Comparison of ENCODE assay signal across 10 mouse cellular contexts in genomic region chr16:73011313-73011712, GRCm38 (mm10).
"Had no signal": no experiment of that assay in that cellular context is flagged by ENCODE, and none has a peak within 500 bp of the region (broad histone marks: within the 10 kb centered on the region; RNA-seq: fewer than 3 reads in every experiment).

No protein-coding gene starts in this region.

- H3K4me3 ChIP-seq: layer of hippocampus, adult 2 months; liver, embryonic 13.5 days; midbrain, embryonic 12.5 days had no signal

- H3K9ac ChIP-seq: liver, embryonic 13.5 days; liver, postnatal 0 days; midbrain, embryonic 12.5 days had no signal

- H3K27ac ChIP-seq: kidney, postnatal 0 days; layer of hippocampus, adult 2 months; liver, embryonic 13.5 days; midbrain, embryonic 12.5 days had no signal

- H3K27me3 ChIP-seq: liver, embryonic 13.5 days; midbrain, embryonic 12.5 days had no signal

- ATAC-seq: liver, postnatal 0 days had no signal

- H3K4me1 ChIP-seq: liver, embryonic 13.5 days had no signal

- DNase-seq: kidney, postnatal 36 days; left cerebral cortex, postnatal 4 days; liver; liver, embryonic 13.5 days; liver, postnatal 0 days; right cerebral cortex, postnatal 14 days; thymus, postnatal 4 days had no signal

- H3K4me2 ChIP-seq: liver, embryonic 13.5 days; midbrain, embryonic 12.5 days had no signal

- H3K9me3 ChIP-seq: liver, embryonic 13.5 days; midbrain, embryonic 12.5 days had no signal
